Mouse (Mus musculus): Measurements from ENCODE around the gene Zbtb20. TPM values are rescaled to one million over a fixed set of nuclear protein-coding genes. Genes with fewer than 3 reads are reported as not detected.

Gene Zbtb20
- polyA plus RNA-seq, 1 experiment: 11.2 TPM

DNA sequence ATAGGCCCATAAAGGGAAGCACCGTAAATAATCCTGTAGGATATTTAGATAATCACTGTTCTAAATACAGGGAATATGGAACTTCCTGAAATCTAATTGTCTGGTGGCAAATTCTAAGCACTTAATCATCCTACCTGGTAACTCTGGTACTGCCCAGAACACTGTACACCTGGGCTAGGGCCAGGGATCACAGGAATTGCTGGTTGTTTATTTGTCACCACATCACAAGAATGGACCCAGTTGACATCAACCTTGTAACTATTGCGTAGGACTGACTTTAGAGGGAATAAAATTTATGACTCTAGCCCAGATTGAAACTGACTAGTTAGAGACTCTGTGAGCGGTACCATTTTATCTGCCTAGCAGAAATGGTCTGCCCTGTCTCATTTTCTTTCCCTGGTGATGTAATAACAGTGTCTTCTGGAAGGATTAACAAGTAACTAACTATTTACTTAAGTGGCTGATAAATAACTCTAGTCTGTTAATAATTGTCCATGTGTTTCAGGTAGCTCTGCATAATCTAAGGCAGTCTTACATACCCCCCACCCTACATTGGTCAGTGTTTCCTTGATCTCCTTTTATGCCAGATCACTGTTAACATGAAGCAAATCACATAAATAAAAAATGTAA lies 194.1 kb downstream of the Zbtb20 start:
- 86% methylated on average over 3 of the region's 3 CpGs for WGBS
- H3K27ac ChIP-seq (ENCODE audit: control insufficient read depth, insufficient read depth, low read depth, low read length, poor library complexity): no peak overlapping the region

DNA sequence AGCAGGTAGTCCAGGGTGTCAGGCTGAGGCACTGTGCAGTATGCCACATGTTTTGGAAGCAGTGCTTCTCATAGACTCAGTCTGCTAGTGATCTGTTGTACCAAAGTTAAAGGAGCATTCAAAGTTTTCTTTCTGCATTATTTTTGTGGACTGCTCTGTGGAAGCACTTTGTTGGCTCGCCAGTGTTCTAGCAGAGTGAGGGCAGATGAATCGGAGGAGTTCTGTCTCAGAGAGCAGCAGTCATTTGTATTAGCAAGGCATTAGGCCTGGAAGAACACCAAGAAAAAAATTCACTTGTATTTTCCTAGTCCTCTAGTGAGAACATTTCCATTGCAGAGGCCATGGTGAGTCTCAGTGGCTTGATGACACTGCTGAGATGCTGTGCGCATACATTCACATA lies 196.2 kb downstream of the Zbtb20 start:
- Histone ChIP-seq H3K4me3 (replicated peaks; ENCODE audit: control insufficient read depth, low read depth, low read length) (no peak overlapping the region), H3K4me1 (ENCODE audit: control insufficient read depth, insufficient read depth, low read length) (no peaks in the 10 kb centered on the region), H3K27ac (ENCODE audit: control insufficient read depth, insufficient read depth, low read depth, low read length, poor library complexity) (no peak overlapping the region)
- WGBS: 85% methylated on average over 3 of the region's 3 CpGs
- TF ChIP-seq CTCF (IDR thresholded peaks at IDR 0.05; ENCODE audit: control insufficient read depth, insufficient read depth, low read length) (no peak), POLR2A (IDR thresholded peaks at IDR 0.05; ENCODE audit: borderline replicate concordance, control insufficient read depth, low read depth, low read length) (no peak)

More for the DNA sequence above, 194.1 kb downstream of the Zbtb20 start:
- H3K4me1 ChIP-seq (ENCODE audit: control insufficient read depth, insufficient read depth, low read length): no peaks in the 10 kb centered on the region
- no peak overlapping the region for H3K4me3 ChIP-seq (replicated peaks; ENCODE audit: control insufficient read depth, low read depth, low read length)
- TF ChIP-seq CTCF (IDR thresholded peaks at IDR 0.05; ENCODE audit: control insufficient read depth, insufficient read depth, low read length): no peak
- no peak for TF ChIP-seq POLR2A (IDR thresholded peaks at IDR 0.05; ENCODE audit: borderline replicate concordance, control insufficient read depth, low read depth, low read length)

DNA sequence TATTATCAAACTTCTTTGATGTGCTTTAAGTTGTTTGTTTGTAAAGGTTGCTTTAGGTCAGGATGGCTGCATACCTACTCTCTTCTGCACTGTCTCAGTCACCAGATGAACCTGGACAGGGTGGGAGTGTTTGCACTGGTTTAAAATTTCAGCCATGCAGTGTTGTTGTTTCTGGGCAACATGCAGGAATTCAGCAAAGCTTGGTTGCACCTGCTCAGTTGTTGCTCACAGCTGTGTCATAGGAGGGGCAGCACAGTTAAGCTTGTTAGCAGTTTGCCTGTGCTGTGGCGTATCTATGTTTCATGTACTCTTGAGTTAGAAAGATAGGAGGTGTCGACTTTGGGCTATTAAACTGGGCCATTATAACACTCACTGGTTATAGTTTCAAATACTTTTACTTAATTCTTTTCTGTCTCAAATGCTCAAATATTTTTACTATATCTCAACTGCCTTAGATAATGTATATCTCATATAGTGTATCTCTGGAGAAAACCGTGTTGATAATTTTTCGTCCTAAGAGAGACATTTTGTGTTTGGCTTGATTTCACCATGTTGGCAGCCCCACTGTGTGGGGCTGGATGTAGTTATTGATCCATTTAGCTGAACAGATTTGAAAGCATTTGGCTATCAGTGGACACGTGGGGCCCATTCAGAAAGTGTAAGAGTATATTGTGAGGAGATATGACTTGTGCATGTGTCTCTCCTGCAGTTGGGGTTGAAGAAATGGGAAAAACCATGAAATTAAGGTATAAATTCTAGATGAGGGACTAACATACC lies 197.3 kb downstream of the Zbtb20 start:
- Histone ChIP-seq H3K4me1 (ENCODE audit: control insufficient read depth, insufficient read depth, low read length) (no peaks in the 10 kb centered on the region), H3K27ac (ENCODE audit: control insufficient read depth, insufficient read depth, low read depth, low read length, poor library complexity) (no peak overlapping the region), H3K4me3 (replicated peaks; ENCODE audit: control insufficient read depth, low read depth, low read length) (no peak overlapping the region)
- TF ChIP-seq POLR2A (IDR thresholded peaks at IDR 0.05; ENCODE audit: borderline replicate concordance, control insufficient read depth, low read depth, low read length) (no peak), CTCF (IDR thresholded peaks at IDR 0.05; ENCODE audit: control insufficient read depth, insufficient read depth, low read length) (no peak)
- WGBS: 80% methylated on average over 5 of the region's 5 CpGs

DNA sequence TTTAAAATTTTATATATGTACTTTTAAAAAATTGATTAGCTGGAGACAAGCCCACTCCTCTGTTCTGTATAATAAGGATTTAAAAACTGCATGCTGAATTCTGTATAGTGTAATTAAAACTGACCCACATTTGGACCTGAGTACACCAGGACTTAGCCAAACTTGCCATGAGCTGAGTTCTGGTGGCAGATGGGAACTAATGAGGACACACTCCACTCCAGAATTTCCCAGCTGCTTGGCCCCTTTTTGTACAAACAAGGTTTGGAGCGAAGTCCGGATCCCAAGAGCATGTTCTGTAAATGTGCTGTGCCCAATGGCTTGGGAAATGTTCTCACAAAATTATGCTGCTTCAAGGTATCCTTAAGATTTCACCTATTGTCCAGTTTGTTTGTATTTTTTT lies 204.7 kb downstream of the Zbtb20 start:
- TF ChIP-seq CTCF (IDR thresholded peaks at IDR 0.05; ENCODE audit: control insufficient read depth, insufficient read depth, low read length): no peak
- no peak for TF ChIP-seq POLR2A (IDR thresholded peaks at IDR 0.05; ENCODE audit: borderline replicate concordance, control insufficient read depth, low read depth, low read length)
- Histone ChIP-seq H3K4me3 (replicated peaks; ENCODE audit: control insufficient read depth, low read depth, low read length) (no peak overlapping the region), H3K4me1 (ENCODE audit: control insufficient read depth, insufficient read depth, low read length) (no peaks in the 10 kb centered on the region), H3K27ac (ENCODE audit: control insufficient read depth, insufficient read depth, low read depth, low read length, poor library complexity) (no peak overlapping the region)
- 91% methylated on average over 2 of the region's 2 CpGs for WGBS

DNA sequence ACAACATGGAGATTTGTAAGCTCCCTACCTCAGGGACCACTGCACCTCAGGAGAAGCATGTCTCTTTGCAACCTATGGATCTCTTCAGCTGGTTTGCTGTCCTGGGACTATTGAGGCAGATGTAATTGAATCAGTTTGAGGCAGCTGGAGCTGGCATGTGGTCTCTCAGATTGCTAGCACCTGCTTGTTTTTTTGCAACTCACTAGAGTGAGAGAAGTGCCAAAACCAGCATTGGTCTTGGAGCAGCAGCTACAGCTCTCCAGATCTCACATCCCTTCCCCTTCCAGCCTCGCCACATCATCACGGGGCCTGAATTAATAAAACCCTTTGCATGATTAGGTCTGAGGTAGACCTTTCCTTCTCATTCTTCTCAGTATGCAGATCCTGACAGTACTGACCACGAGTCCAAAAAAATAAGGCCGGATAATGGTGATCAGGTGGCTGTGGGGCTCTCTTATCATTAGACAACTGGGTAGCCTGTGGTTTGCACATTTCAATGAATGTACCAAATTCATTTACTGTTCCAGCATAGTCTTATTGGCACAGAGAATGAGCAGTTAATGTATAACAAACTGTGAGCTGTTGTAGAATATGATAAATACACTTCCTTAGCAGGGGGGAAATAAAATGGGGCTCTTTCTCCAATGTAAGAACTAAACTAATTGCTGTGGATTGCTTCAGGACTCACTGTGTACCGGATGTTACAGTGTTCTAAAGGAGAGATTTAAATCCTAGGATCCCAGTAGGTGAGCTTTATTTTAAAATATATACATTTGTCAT lies 205.4 kb downstream of the Zbtb20 start:
- TF ChIP-seq CTCF (IDR thresholded peaks at IDR 0.05; ENCODE audit: control insufficient read depth, insufficient read depth, low read length) (no peak), POLR2A (IDR thresholded peaks at IDR 0.05; ENCODE audit: borderline replicate concordance, control insufficient read depth, low read depth, low read length) (no peak)
- Histone ChIP-seq H3K4me3 (replicated peaks; ENCODE audit: control insufficient read depth, low read depth, low read length) (no peak overlapping the region), H3K4me1 (ENCODE audit: control insufficient read depth, insufficient read depth, low read length) (no peaks in the 10 kb centered on the region), H3K27ac (ENCODE audit: control insufficient read depth, insufficient read depth, low read depth, low read length, poor library complexity) (no peak overlapping the region)
- WGBS: 73% methylated on average over 5 of the region's 5 CpGs

DNA sequence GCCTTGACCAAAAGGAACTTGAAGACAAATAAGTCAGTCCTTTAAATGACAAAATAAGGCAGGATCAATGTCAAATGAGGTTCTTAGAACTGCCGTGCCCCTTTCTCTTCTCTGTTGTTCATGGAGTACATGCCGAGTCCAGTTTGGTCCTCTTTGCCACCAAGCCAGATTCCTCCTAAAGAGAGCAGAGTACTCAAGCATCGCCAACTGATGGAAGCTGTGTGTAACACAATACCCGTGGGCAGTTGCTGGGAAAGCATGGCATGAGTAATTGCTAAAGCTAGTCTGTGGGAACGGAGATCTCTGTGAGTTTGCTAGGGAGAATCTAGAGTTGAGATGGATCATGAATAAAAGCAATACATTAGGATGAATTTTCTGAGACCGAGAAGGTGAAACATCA lies 206.3 kb downstream of the Zbtb20 start:
- Histone ChIP-seq H3K27ac (ENCODE audit: control insufficient read depth, insufficient read depth, low read depth, low read length, poor library complexity) (no peak overlapping the region), H3K4me1 (ENCODE audit: control insufficient read depth, insufficient read depth, low read length) (no peaks in the 10 kb centered on the region), H3K4me3 (replicated peaks; ENCODE audit: control insufficient read depth, low read depth, low read length) (no peak overlapping the region)
- 85% methylated on average over 6 of the region's 6 CpGs for WGBS
- TF ChIP-seq CTCF (IDR thresholded peaks at IDR 0.05; ENCODE audit: control insufficient read depth, insufficient read depth, low read length): no peak
- TF ChIP-seq POLR2A (IDR thresholded peaks at IDR 0.05; ENCODE audit: borderline replicate concordance, control insufficient read depth, low read depth, low read length): no peak

DNA sequence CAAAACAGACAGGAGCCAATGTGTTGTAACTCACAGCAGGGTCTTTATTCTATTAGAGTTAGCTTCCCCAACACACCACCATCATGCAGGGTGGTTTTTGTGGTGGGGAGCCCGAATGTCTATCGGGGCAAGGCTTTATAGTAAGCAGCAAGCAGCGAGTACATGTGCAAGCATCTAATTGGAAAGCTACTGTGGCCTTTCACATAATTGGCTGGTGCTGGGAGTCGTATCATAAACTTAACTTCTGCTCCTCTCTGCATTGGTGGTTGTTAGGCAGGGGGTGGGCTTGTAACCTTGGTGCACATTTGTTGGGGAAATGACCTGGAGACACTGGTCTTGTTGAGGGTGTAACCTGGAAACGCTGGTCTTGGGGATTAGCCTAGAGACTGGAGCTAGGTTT lies 207.1 kb downstream of the Zbtb20 start:
- no peak for TF ChIP-seq CTCF (IDR thresholded peaks at IDR 0.05; ENCODE audit: control insufficient read depth, insufficient read depth, low read length)
- TF ChIP-seq POLR2A (IDR thresholded peaks at IDR 0.05; ENCODE audit: borderline replicate concordance, control insufficient read depth, low read depth, low read length): no peak
- Histone ChIP-seq H3K4me3 (replicated peaks; ENCODE audit: control insufficient read depth, low read depth, low read length) (no peak overlapping the region), H3K4me1 (ENCODE audit: control insufficient read depth, insufficient read depth, low read length) (no peaks in the 10 kb centered on the region), H3K27ac (ENCODE audit: control insufficient read depth, insufficient read depth, low read depth, low read length, poor library complexity) (no peak overlapping the region)
- 85% methylated on average over 5 of the region's 5 CpGs for WGBS

DNA sequence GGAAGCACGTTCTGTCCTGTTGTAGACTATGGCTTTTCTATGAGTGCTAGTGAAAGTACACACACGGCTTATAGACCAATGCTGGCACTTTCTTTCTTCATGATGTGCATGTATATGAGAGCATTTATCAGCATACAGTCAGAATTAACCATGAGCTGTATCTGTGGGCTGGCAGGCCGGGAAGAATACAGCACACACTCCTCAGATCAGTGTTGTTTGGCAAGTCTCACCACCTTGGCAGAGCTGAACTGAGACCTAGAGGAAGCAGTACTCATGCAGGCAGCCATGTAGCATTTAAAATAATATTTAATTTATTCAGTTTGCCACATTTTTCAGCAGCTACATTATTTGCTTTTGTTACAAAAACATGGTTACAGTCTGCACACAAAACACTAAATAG lies 214.5 kb downstream of the Zbtb20 start:
- TF ChIP-seq CTCF (IDR thresholded peaks at IDR 0.05; ENCODE audit: control insufficient read depth, insufficient read depth, low read length) (no peak), POLR2A (IDR thresholded peaks at IDR 0.05; ENCODE audit: borderline replicate concordance, control insufficient read depth, low read depth, low read length) (no peak)
- WGBS: 65% methylated on average over 3 of the region's 3 CpGs

More for the DNA sequence above, 214.5 kb downstream of the Zbtb20 start:
- Histone ChIP-seq H3K4me1 (ENCODE audit: control insufficient read depth, insufficient read depth, low read length) (no peaks in the 10 kb centered on the region), H3K27ac (ENCODE audit: control insufficient read depth, insufficient read depth, low read depth, low read length, poor library complexity) (no peak overlapping the region), H3K4me3 (replicated peaks; ENCODE audit: control insufficient read depth, low read depth, low read length) (no peak overlapping the region)

Measured in bone marrow, adult 2 months (tissue).